Mouse (Mus musculus) layer of hippocampus, adult 2 months (tissue): ENCODE results near the gene Polr2m. TPM values are rescaled to one million over a fixed set of nuclear protein-coding genes. Genes with fewer than 3 reads are reported as not detected.
A peak's percentile ranks its signal among the peaks of the same experiment; 100 is the strongest.

Experiments used
- DNase-seq, 2 experiments: peaks; one replicate each; pipeline ENCODE4 v3.0.0; 2022; ENCODE audit warnings: low spot score in 2 of 2
- H3K27ac ChIP-seq: fragments of 200-600 bp; 2 replicates; pipeline ENCODE4 v1.8.1; 2022
- H3K4me3 ChIP-seq: fragments of 200-600 bp; 2 replicates; pipeline ENCODE4 v1.8.1; 2022; ENCODE audit warnings: mild to moderate bottlenecking
- CTCF ChIP-seq: fragments of 200-600 bp; conservative IDR thresholded peaks from 2 replicates; pipeline ENCODE4 v1.8.1; 2022; ENCODE audit warnings: antibody characterized with exemption, mild to moderate bottlenecking, moderate library complexity
- total RNA-seq, 2 experiments: library from RNA; stranded (reverse); gene quantifications; 2 replicates each; pipeline ENCODE4 v1.2.3; 2021

Gene Polr2m
- total RNA-seq, 2 experiments from 2014 or later: 153 to 161 TPM

DNA sequence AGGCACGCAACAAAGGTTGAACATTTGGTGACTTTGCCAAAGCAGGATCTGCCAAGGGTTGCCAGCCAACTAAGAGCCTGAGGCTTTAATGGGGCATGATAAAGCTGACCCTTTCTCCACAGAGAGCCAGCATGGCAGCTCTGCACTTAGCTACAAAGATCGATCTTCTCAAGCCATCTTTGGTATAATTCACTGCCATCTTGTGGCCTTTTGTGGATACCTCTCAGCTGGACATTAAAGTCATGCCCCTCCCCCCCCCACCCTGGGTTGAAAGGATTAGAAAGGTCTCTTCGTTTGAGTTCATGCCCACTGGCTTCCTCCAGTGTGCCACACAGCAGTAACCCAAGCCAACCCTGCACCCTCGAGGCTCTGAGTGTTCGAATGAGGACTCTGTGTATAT lies 31.8 kb downstream of the Polr2m start:
- DNase-seq: no peak
- Histone ChIP-seq H3K4me3 (no peak overlapping the region), H3K27ac (no peak overlapping the region)
- no peak for TF ChIP-seq CTCF

DNA sequence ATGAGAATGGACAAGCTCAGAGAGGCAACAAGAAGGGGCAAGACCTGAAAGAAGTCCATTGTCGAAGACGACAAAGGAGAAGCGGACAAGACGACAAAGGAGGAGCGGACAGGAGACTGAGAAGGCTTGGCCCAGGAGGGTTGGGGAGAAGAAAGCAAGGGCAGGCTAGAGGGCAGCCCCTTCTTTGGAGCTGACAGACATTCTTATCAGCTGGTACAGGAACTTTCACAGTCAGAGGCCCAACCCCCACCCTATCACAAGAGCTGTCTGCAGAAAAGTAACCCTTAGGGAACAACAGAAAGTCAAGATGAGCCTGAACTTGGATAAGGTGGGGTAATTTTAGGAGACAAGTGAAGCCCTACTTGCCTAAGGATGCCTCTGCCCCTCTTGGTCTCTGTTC lies 32.4 kb downstream of the Polr2m start:
- DNase-seq: no peak
- no peak for TF ChIP-seq CTCF
- H3K27ac ChIP-seq: no peak overlapping the region
- H3K4me3 ChIP-seq: no peak overlapping the region

DNA sequence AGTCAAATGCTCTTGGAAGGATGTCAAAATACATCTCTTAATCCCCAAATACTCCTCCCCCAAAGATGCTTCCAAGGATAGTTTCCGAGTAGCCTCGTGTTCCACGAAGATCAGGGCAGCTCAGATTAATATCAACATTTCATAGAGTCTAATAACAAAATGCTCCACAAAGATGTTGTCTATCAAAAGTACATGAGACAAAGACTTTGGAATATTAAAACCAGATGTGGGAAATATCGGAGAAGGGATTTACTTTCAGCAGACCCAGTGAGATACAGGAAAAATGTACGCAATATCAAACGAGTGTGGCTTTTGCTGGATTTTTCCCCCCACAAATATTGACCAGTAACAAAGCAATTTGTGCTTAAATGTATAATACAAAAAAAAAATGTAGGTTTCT lies 35.1 kb downstream of the Polr2m start:
- Histone ChIP-seq H3K4me3 (no peak overlapping the region), H3K27ac (no peak overlapping the region)
- DNase-seq: no peak
- no peak for TF ChIP-seq CTCF

- Histone ChIP-seq H3K27ac (no peak overlapping the region), H3K4me3 (no peak overlapping the region)
- TF ChIP-seq CTCF: peak; percentile 92
- peak; percentile 60 to 77 for DNase-seq
These were observed 38.2 kb downstream of the Polr2m start for GRCm38 (mm10) chr9:71447573-71447972.

DNA sequence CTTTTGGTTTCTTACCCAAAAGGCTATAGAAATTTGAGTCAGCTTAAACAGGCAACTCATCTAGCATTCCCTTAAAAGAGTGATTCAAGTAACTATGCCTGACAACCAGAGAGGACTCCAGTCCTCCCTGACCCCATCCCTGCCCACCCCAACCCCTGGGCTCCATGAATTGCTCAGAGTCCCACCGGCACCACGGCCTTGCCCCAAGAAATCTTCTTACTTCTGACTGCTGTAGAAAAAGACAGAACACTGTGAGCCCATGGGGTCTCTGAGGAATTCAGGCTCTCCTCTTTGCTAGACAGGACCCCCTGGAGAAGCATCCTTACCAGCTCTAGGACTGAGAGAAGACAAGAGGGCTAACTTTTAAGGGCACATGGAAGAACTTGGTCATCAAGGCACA lies 40.4 kb downstream of the Polr2m start:
- TF ChIP-seq CTCF: no peak
- no peak for DNase-seq
- no peak overlapping the region for H3K4me3 ChIP-seq
- no peak overlapping the region for H3K27ac ChIP-seq

DNA sequence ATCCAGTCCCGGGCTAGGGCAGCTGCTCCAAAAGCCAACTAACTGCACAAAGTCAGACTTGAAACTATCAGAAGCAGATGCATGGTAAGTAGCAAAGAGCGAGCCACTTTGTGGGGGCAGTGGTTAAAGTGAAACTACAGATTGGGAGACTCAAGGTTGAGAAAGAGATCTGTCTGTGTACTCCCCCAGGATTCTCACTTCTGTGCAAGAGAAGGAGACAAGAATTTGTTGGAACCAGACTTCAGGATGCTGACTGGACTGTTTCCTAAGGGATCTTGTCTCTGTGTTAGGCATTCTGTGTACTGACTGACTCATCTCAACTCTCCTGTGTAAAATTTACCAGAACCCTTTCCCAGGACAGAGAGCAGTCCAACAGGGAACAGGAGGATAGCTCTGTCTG lies 47.6 kb downstream of the Polr2m start:
- no peak for TF ChIP-seq CTCF
- Histone ChIP-seq H3K27ac (no peak overlapping the region), H3K4me3 (no peak overlapping the region)
- no peak for DNase-seq

Other genes starting within 250 kb of the Polr2m start
- 1 to 10 TPM; 1.1 to 1.9 TPM for gene Myzap, start 106.4 kb upstream of the Polr2m start, total RNA-seq